Mouse (Mus musculus) cerebellum, adult 2 months (tissue): ENCODE results near the gene Ccdc87.

ENCODE experiments used
- CTCF ChIP-seq: fragments of 200-500 bp; IDR thresholded peaks from 2 replicates; pipeline ENCODE4 v1.5.1; 2011; ENCODE audit warnings: low read depth, mild to moderate bottlenecking, control low read depth, low read length, moderate library complexity, borderline replicate concordance; ENCODE audit not compliant: insufficient read depth
- POLR2A ChIP-seq: fragments of 200-500 bp; IDR thresholded peaks from 2 replicates; pipeline ENCODE4 v1.6.1; 2011; ENCODE audit warnings: low read length, control low read depth, borderline replicate concordance; ENCODE audit not compliant: insufficient read depth

- TF ChIP-seq CTCF (no peak), POLR2A (no peak)
These were observed 16.3 kb downstream of the Ccdc87 start for GRCm38 (mm10) chr19:4855470-4855820.
